Mouse (Mus musculus): ENCODE measurements at regions not wholly inside any gene's neighbourhood (a gene's known extent, or its start where the extent isn't known, plus 50 kb on each side); places are given as distances from the start of the nearest gene placed in this dataset.

GRCm38 (mm10) chr1:169602122-169602521, 53.2 kb upstream of the Rgs5 start:
- no peak for TF ChIP-seq POLR2A (IDR thresholded peaks at IDR 0.05; ENCODE audit: borderline replicate concordance, extremely low read depth, insufficient read depth, insufficient read length, poor library complexity, severe bottlenecking)
- TF ChIP-seq CTCF (IDR thresholded peaks at IDR 0.05; ENCODE audit: borderline replicate concordance, extremely low read depth, insufficient read depth, insufficient read length), result no peak
- no peak for DNase-seq (ENCODE audit: low read depth)

GRCm38 (mm10) chr1:169594470-169594869, 60.8 kb upstream of the Rgs5 start:
- TF ChIP-seq CTCF (IDR thresholded peaks at IDR 0.05; ENCODE audit: borderline replicate concordance, extremely low read depth, insufficient read depth, insufficient read length), result no peak
- TF ChIP-seq POLR2A (IDR thresholded peaks at IDR 0.05; ENCODE audit: borderline replicate concordance, extremely low read depth, insufficient read depth, insufficient read length, poor library complexity, severe bottlenecking), result no peak

GRCm38 (mm10) chr1:169586361-169586760, 55.1 kb upstream of the Nuf2 start:
- DNase-seq (ENCODE audit: low read depth), result peak; percentile 24
- TF ChIP-seq POLR2A (IDR thresholded peaks at IDR 0.05; ENCODE audit: borderline replicate concordance, extremely low read depth, insufficient read depth, insufficient read length, poor library complexity, severe bottlenecking), result no peak
- no peak for TF ChIP-seq CTCF (IDR thresholded peaks at IDR 0.05; ENCODE audit: borderline replicate concordance, extremely low read depth, insufficient read depth, insufficient read length)

More at GRCm38 (mm10) chr1:169594470-169594869, 60.8 kb upstream of the Rgs5 start:
- DNase-seq (ENCODE audit: low read depth), result no peak

GRCm38 (mm10) chr1:169582405-169582804, 51.1 kb upstream of the Nuf2 start:
- no peak for DNase-seq (ENCODE audit: low read depth)

More at GRCm38 (mm10) chr1:169582405-169582804, 51.1 kb upstream of the Nuf2 start:
- TF ChIP-seq POLR2A (IDR thresholded peaks at IDR 0.05; ENCODE audit: borderline replicate concordance, extremely low read depth, insufficient read depth, insufficient read length, poor library complexity, severe bottlenecking), result no peak
- TF ChIP-seq CTCF (IDR thresholded peaks at IDR 0.05; ENCODE audit: borderline replicate concordance, extremely low read depth, insufficient read depth, insufficient read length), result no peak
